Mouse (Mus musculus): ENCODE measurements around the gene Trim12c. TPM values are rescaled to one million over a fixed set of nuclear protein-coding genes. Genes with fewer than 3 reads are reported as not detected.
A peak's percentile ranks its signal among the peaks of the same experiment; 100 is the strongest.
"Not testable (repeated sequence)": the region's sequence is repeated elsewhere in the genome, so short reads cannot be mapped to it uniquely, and the experiment has no call there.

Trim12c gene
- polyA plus RNA-seq, 1 experiment from 2014 or later = 0.92 TPM

GRCm38 (mm10) chr7:104315369-104316080 lies 37.6 kb downstream of the Trim12c start, which contains the start of gene Trim12a:
Trim12a (minus strand) TSS chr7:104315466.
- 26% methylated on average over 4 of the region's 4 CpGs for WGBS
- not testable (repeated sequence) for DNase-seq (ENCODE audit: low spot score); H3K9me3 ChIP-seq

GRCm38 (mm10) chr7:104314796-104315353 lies 38.3 kb downstream of the Trim12c start:
- DNase-seq (ENCODE audit: low spot score) = peak; percentile 9
- Histone ChIP-seq H3K4me1 (no peaks in the 10 kb centered on the region), H3K4me3 (peak overlapping the region; percentile 43), H3K9me3 (no peaks in the 10 kb centered on the region), H3K27ac (replicated peaks) (no peak overlapping the region), H3K27me3 (replicated peaks; ENCODE audit: low read depth, poor library complexity, severe bottlenecking) (no peaks in the 10 kb centered on the region), H3K36me3 (replicated peaks) (no peaks in the 10 kb centered on the region)
- 14% methylated on average over 15 of the region's 15 CpGs for WGBS

More at GRCm38 (mm10) chr7:104315369-104316080, 37.6 kb downstream of the Trim12c start, which contains the start of gene Trim12a:
- not testable (repeated sequence) for H3K36me3 ChIP-seq (replicated peaks); H3K27ac ChIP-seq (replicated peaks); H3K4me1 ChIP-seq; H3K27me3 ChIP-seq (replicated peaks; ENCODE audit: low read depth, poor library complexity, severe bottlenecking)
- H3K4me3 ChIP-seq = peak within 1 kb of the TSS; percentile 43

- WGBS = 91% methylated on average over 5 of the region's 5 CpGs
- Histone ChIP-seq H3K27ac (replicated peaks) (no peak overlapping the region), H3K4me1 (no peaks in the 10 kb centered on the region), H3K36me3 (replicated peaks) (no peaks in the 10 kb centered on the region), H3K4me3 (no peak overlapping the region), H3K27me3 (replicated peaks; ENCODE audit: low read depth, poor library complexity, severe bottlenecking) (no peaks in the 10 kb centered on the region), H3K9me3 (no peaks in the 10 kb centered on the region)
- DNase-seq (ENCODE audit: low spot score) = no peak
These were observed 61.3 kb downstream of the Trim12c start for GRCm38 (mm10) chr7:104291638-104292400.

DNA sequence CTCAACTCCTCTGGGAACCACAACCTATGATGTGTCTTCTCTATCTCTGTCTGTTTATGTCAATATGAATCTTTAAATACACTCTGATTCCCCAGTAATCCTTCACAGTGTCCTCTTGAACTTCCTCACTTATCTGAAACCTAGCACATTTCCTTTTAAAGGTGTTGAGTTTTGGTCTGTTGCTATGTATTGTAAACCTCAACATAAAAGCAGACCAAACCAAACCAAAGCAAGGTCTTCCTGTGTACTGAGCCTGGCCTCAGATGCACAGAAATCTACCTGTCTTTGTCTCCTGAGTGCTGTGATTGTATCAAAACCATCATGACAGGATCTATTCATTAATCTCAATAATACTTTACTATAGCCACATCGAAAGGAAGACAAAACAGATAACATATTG lies 62.5 kb downstream of the Trim12c start:
- Histone ChIP-seq H3K9me3 (no peaks in the 10 kb centered on the region), H3K4me3 (no peak overlapping the region), H3K4me1 (no peaks in the 10 kb centered on the region), H3K36me3 (replicated peaks) (no peaks in the 10 kb centered on the region), H3K27ac (replicated peaks) (no peak overlapping the region), H3K27me3 (replicated peaks; ENCODE audit: low read depth, poor library complexity, severe bottlenecking) (no peaks in the 10 kb centered on the region)
- no peak for DNase-seq (ENCODE audit: low spot score)
- 85% methylated on average over 1 of the region's 1 CpGs for WGBS

Other genes with a start within 250 kb of the Trim12c start
- gene Olfr646, start 248.5 kb downstream of the Trim12c start, polyA plus RNA-seq (2016; fragmentation: Nextera tagmentation; extraction: Ambion mirVana) = not detected in 2 replicates
- not detected in 2 replicates for gene Ubqln5, start 223.5 kb downstream of the Trim12c start, polyA plus RNA-seq (2016; fragmentation: Nextera tagmentation; extraction: Ambion mirVana)
- gene Olfr643, start 216.0 kb downstream of the Trim12c start, polyA plus RNA-seq (2016; fragmentation: Nextera tagmentation; extraction: Ambion mirVana) = not detected in 2 replicates
- gene Ubqln3, start 210.1 kb downstream of the Trim12c start, polyA plus RNA-seq (2016; fragmentation: Nextera tagmentation; extraction: Ambion mirVana) = not detected in 2 replicates
- gene Ubqlnl, start 202.8 kb downstream of the Trim12c start, polyA plus RNA-seq (2016; fragmentation: Nextera tagmentation; extraction: Ambion mirVana) = not detected in 2 replicates
- not detected in 2 replicates for gene Olfm5, start 188.5 kb downstream of the Trim12c start, polyA plus RNA-seq (2016; fragmentation: Nextera tagmentation; extraction: Ambion mirVana)
- 0.30 and 0.36 TPM in 2 replicates for gene Olfr648, start 170.0 kb downstream of the Trim12c start, polyA plus RNA-seq (2016; fragmentation: Nextera tagmentation; extraction: Ambion mirVana)
- not detected in 2 replicates for gene Olfr649, start 157.4 kb downstream of the Trim12c start, polyA plus RNA-seq (2016; fragmentation: Nextera tagmentation; extraction: Ambion mirVana)
- 6.1 and 7.6 TPM in 2 replicates for gene Trim6, start 134.6 kb downstream of the Trim12c start, polyA plus RNA-seq (2016; fragmentation: Nextera tagmentation; extraction: Ambion mirVana)
- gene Trim34a, start 108.9 kb downstream of the Trim12c start, polyA plus RNA-seq (2016; fragmentation: Nextera tagmentation; extraction: Ambion mirVana) = 0.54 and 0.69 TPM in 2 replicates
- gene Trim5, start 65.3 kb downstream of the Trim12c start, polyA plus RNA-seq (2016; fragmentation: Nextera tagmentation; extraction: Ambion mirVana) = 0.16 TPM in 1 of 2 replicates, not detected in the other
- gene Trim12a, start 37.9 kb downstream of the Trim12c start, polyA plus RNA-seq (2016; fragmentation: Nextera tagmentation; extraction: Ambion mirVana) = 1.5 and 1.7 TPM in 2 replicates
- gene Trim34b, start 23.9 kb downstream of the Trim12c start, polyA plus RNA-seq (2016; fragmentation: Nextera tagmentation; extraction: Ambion mirVana) = not detected in 2 replicates
- not detected in 2 replicates for gene Trim30b, start 16.5 kb upstream of the Trim12c start, polyA plus RNA-seq (2016; fragmentation: Nextera tagmentation; extraction: Ambion mirVana)
- 0.22 TPM in 1 of 2 replicates, not detected in the other for gene Trim30c, start 47.5 kb upstream of the Trim12c start, polyA plus RNA-seq (2016; fragmentation: Nextera tagmentation; extraction: Ambion mirVana)
- 0.45 and 0.52 TPM in 2 replicates for gene Trim30a, start 111.8 kb upstream of the Trim12c start, polyA plus RNA-seq (2016; fragmentation: Nextera tagmentation; extraction: Ambion mirVana)
- gene Trim30d, start 154.5 kb upstream of the Trim12c start, polyA plus RNA-seq (2016; fragmentation: Nextera tagmentation; extraction: Ambion mirVana) = not detected in 2 replicates
- not detected in 2 replicates for gene Olfr651, start 196.8 kb upstream of the Trim12c start, polyA plus RNA-seq (2016; fragmentation: Nextera tagmentation; extraction: Ambion mirVana)
- 0.03 TPM in 1 of 2 replicates, not detected in the other for gene Olfr652, start 207.5 kb upstream of the Trim12c start, polyA plus RNA-seq (2016; fragmentation: Nextera tagmentation; extraction: Ambion mirVana)
- gene Olfr653, start 224.0 kb upstream of the Trim12c start, polyA plus RNA-seq (2016; fragmentation: Nextera tagmentation; extraction: Ambion mirVana) = not detected in 2 replicates
- gene Olfr654, start 233.7 kb upstream of the Trim12c start, polyA plus RNA-seq (2016; fragmentation: Nextera tagmentation; extraction: Ambion mirVana) = not detected in 2 replicates
- not detected in 2 replicates for gene Olfr655, start 248.4 kb upstream of the Trim12c start, polyA plus RNA-seq (2016; fragmentation: Nextera tagmentation; extraction: Ambion mirVana)